Mouse (Mus musculus) midbrain, embryonic 15.5 days (tissue): ENCODE measurements around the gene Zkscan16. TPM values are rescaled to one million over a fixed set of nuclear protein-coding genes. Genes with fewer than 3 reads are reported as not detected.

ENCODE experiments used
- ATAC-seq: fragments of 200-750 bp; cut with Nextera tagmentation; replicated peaks from 2 replicates; pipeline ENCODE4 v1.8.0; 2017; ENCODE audit warnings: moderate TSS enrichment
- H3K27ac ChIP-seq: fragments of 300-500 bp; sonication (generic); 2 replicates; pipeline ENCODE4 v1.5.1; 2015; ENCODE audit warnings: mild to moderate bottlenecking, inconsistent platforms
- H3K27me3 ChIP-seq: fragments of 300-500 bp; sonication (generic); replicated peaks from 2 replicates; pipeline ENCODE4 v1.6.1; 2015; ENCODE audit warnings: inconsistent platforms
- H3K36me3 ChIP-seq: fragments of 300-500 bp; sonication (generic); replicated peaks from 2 replicates; pipeline ENCODE4 v1.6.1; 2015; ENCODE audit warnings: inconsistent platforms
- H3K4me1 ChIP-seq: fragments of 300-500 bp; sonication (generic); 2 replicates; pipeline ENCODE4 v1.6.1; 2015; ENCODE audit warnings: inconsistent platforms
- H3K4me2 ChIP-seq: fragments of 300-500 bp; sonication (generic); 2 replicates; pipeline ENCODE4 v1.6.1; 2015; ENCODE audit warnings: inconsistent platforms, mild to moderate bottlenecking, moderate library complexity
- H3K4me3 ChIP-seq: fragments of 300-500 bp; sonication (generic); 2 replicates; pipeline ENCODE4 v1.5.1; 2015; ENCODE audit warnings: mild to moderate bottlenecking, inconsistent platforms
- H3K9ac ChIP-seq: fragments of 300-500 bp; sonication (generic); 2 replicates; pipeline ENCODE4 v1.6.1; 2015; ENCODE audit warnings: mild to moderate bottlenecking, inconsistent platforms
- H3K9me3 ChIP-seq: fragments of 300-500 bp; sonication (generic); 2 replicates; pipeline ENCODE4 v1.6.1; 2016; ENCODE audit warnings: inconsistent platforms
- WGBS: fragments of 180-500 bp; shearing (Covaris S2); methylation state at CpG from one replicate; pipeline ENCODE4 v1.1.7; 2015; ENCODE audit warnings: mixed read lengths; 5-methylcytosine and 5-hydroxymethylcytosine counted together
- polyA plus RNA-seq: library from polyadenylated mRNA; unstranded; fragments of >200 nt; fragmentation: Nextera tagmentation; extraction: Ambion mirVana; gene quantifications from 2 replicates; pipeline ENCODE4 v1.2.1, GENCODE M21; 2015

Zkscan16 gene
- polyA plus RNA-seq, 1 experiment from 2014 or later: 2.7 TPM

- Histone ChIP-seq H3K4me2 (no peak overlapping the region), H3K4me3 (no peak overlapping the region), H3K4me1 (peaks cover 7% of the 10 kb centered on the region), H3K36me3 (no peaks in the 10 kb centered on the region), H3K27ac (no peak overlapping the region), H3K27me3 (peaks cover 6% of the 10 kb centered on the region; the same call in 1 of the 2 replicates), H3K9me3 (no peaks in the 10 kb centered on the region), H3K9ac (no peak overlapping the region)
- WGBS: 57% methylated on average over 17 of the region's 17 CpGs
- peak; percentile 48; the same call in 1 of the 2 replicates for ATAC-seq
Measured at GRCm38 (mm10) chr4:58990609-58991434, 47.4 kb downstream of the Zkscan16 start.

GRCm38 (mm10) chr4:58992195-58992594 is 48.8 kb downstream of the Zkscan16 start:
- no peak overlapping the region for H3K27ac ChIP-seq
- H3K4me1 ChIP-seq: no peaks in the 10 kb centered on the region
- H3K4me2 ChIP-seq: no peak overlapping the region
- no peak for ATAC-seq
- H3K36me3 ChIP-seq: no peaks in the 10 kb centered on the region
- peaks cover 1% of the 10 kb centered on the region; the same call in 1 of the 2 replicates for H3K27me3 ChIP-seq
- 69% methylated on average over 5 of the region's 5 CpGs for WGBS
- H3K4me3 ChIP-seq: no peak overlapping the region
- H3K9me3 ChIP-seq: no peaks in the 10 kb centered on the region
- no peak overlapping the region for H3K9ac ChIP-seq

- Histone ChIP-seq H3K4me1 (no peaks in the 10 kb centered on the region), H3K4me2 (no peak within 1 kb of the TSS), H3K9ac (no peak within 1 kb of the TSS), H3K4me3 (no peak within 1 kb of the TSS), H3K9me3 (no peaks in the 10 kb centered on the region), H3K27ac (no peak within 1 kb of the TSS), H3K36me3 (no peaks in the 10 kb centered on the region), H3K27me3 (no peaks in the 10 kb centered on the region)
- 90% methylated on average over 4 of the region's 4 CpGs for WGBS
- ATAC-seq: no peak
Measured at GRCm38 (mm10) chr4:58994762-58995161, 51.3 kb downstream of the Zkscan16 start, which contains the start of gene Dnajc25. TSS of gene Dnajc25 (plus strand) at chr4:58995062.

GRCm38 (mm10) chr4:58995251-58995693 is 51.8 kb downstream of the Zkscan16 start:
- WGBS: 81% methylated on average over 8 of the region's 8 CpGs
- no peak for ATAC-seq
- H3K27me3 ChIP-seq: no peaks in the 10 kb centered on the region
- H3K9me3 ChIP-seq: no peaks in the 10 kb centered on the region
- H3K36me3 ChIP-seq: no peaks in the 10 kb centered on the region
- H3K27ac ChIP-seq: no peak overlapping the region
- no peak overlapping the region for H3K4me2 ChIP-seq
- no peak overlapping the region for H3K4me3 ChIP-seq
- H3K4me1 ChIP-seq: no peaks in the 10 kb centered on the region
- H3K9ac ChIP-seq: no peak overlapping the region

- Histone ChIP-seq H3K4me2 (no peak overlapping the region), H3K4me3 (no peak overlapping the region), H3K27ac (no peak overlapping the region), H3K9me3 (no peaks in the 10 kb centered on the region), H3K27me3 (no peaks in the 10 kb centered on the region), H3K4me1 (no peaks in the 10 kb centered on the region), H3K9ac (no peak overlapping the region), H3K36me3 (no peaks in the 10 kb centered on the region)
- no peak for ATAC-seq
- 75% methylated on average over 5 of the region's 5 CpGs for WGBS
Measured at GRCm38 (mm10) chr4:58997081-58997480, 53.7 kb downstream of the Zkscan16 start.

GRCm38 (mm10) chr4:58998688-58999087 is 55.3 kb downstream of the Zkscan16 start:
- H3K36me3 ChIP-seq: no peaks in the 10 kb centered on the region
- no peak overlapping the region for H3K4me2 ChIP-seq
- H3K9me3 ChIP-seq: no peaks in the 10 kb centered on the region
- WGBS: 80% methylated on average over 1 of the region's 1 CpGs
- H3K27me3 ChIP-seq: no peaks in the 10 kb centered on the region
- H3K4me1 ChIP-seq: peaks cover 7% of the 10 kb centered on the region
- H3K27ac ChIP-seq: no peak overlapping the region
- no peak for ATAC-seq
- H3K4me3 ChIP-seq: no peak overlapping the region
- no peak overlapping the region for H3K9ac ChIP-seq

- no peaks in the 10 kb centered on the region for H3K27me3 ChIP-seq
- peaks cover 17% of the 10 kb centered on the region for H3K4me1 ChIP-seq
- no peaks in the 10 kb centered on the region for H3K36me3 ChIP-seq
- H3K4me3 ChIP-seq: no peak overlapping the region
- no peaks in the 10 kb centered on the region for H3K9me3 ChIP-seq
- WGBS: 4% methylated on average over 2 of the region's 2 CpGs
- H3K4me2 ChIP-seq: no peak overlapping the region
- no peak overlapping the region for H3K27ac ChIP-seq
- no peak overlapping the region for H3K9ac ChIP-seq
- no peak for ATAC-seq
Measured at GRCm38 (mm10) chr4:58999686-59000085, 56.3 kb downstream of the Zkscan16 start.

- WGBS: 0% methylated on average over 2 of the region's 2 CpGs
- Histone ChIP-seq H3K4me2 (no peak overlapping the region), H3K9ac (no peak overlapping the region), H3K27ac (no peak overlapping the region), H3K36me3 (no peaks in the 10 kb centered on the region), H3K4me1 (peaks cover 26% of the 10 kb centered on the region), H3K27me3 (no peaks in the 10 kb centered on the region), H3K4me3 (no peak overlapping the region), H3K9me3 (no peaks in the 10 kb centered on the region)
- no peak for ATAC-seq
Measured at GRCm38 (mm10) chr4:59000614-59001013, 57.2 kb downstream of the Zkscan16 start.

GRCm38 (mm10) chr4:59002948-59003805 is 59.7 kb downstream of the Zkscan16 start, which contains the start of gene Gm20503:
TSS of gene Gm20503 (plus strand) at chr4:59003210.
- Histone ChIP-seq H3K4me1 (peaks cover 29% of the 10 kb centered on the region), H3K36me3 (no peaks in the 10 kb centered on the region), H3K4me2 (peak within 1 kb of the TSS; percentile 87), H3K27me3 (no peaks in the 10 kb centered on the region), H3K27ac (peak within 1 kb of the TSS; percentile 94), H3K9ac (peak within 1 kb of the TSS; percentile 93), H3K9me3 (no peaks in the 10 kb centered on the region), H3K4me3 (peak within 1 kb of the TSS; percentile 96)
- WGBS: under 1% methylated on average over 72 of the region's 89 CpGs
- peak; percentile 99 for ATAC-seq

GRCm38 (mm10) chr4:59003806-59004200 is 60.4 kb downstream of the Zkscan16 start:
- peak overlapping the region; percentile 94; the same call in 1 of the 2 replicates for H3K27ac ChIP-seq
- peak overlapping the region; percentile 87 for H3K4me2 ChIP-seq
- peak overlapping the region; percentile 96 for H3K4me3 ChIP-seq
- no peak for ATAC-seq
- H3K36me3 ChIP-seq: no peaks in the 10 kb centered on the region
- H3K9me3 ChIP-seq: no peaks in the 10 kb centered on the region
- 36% methylated on average over 7 of the region's 7 CpGs for WGBS
- peaks cover 29% of the 10 kb centered on the region for H3K4me1 ChIP-seq
- H3K27me3 ChIP-seq: no peaks in the 10 kb centered on the region
- H3K9ac ChIP-seq: peak overlapping the region; percentile 93

- no peak for ATAC-seq
- no peak overlapping the region for H3K4me3 ChIP-seq
- H3K27ac ChIP-seq: no peak overlapping the region
- H3K4me1 ChIP-seq: peaks cover 29% of the 10 kb centered on the region
- H3K9ac ChIP-seq: no peak overlapping the region
- whole genome bisulfite sequencing: 67% methylated on average over 8 of the region's 8 CpGs
- no peaks in the 10 kb centered on the region for H3K9me3 ChIP-seq
- H3K36me3 ChIP-seq: no peaks in the 10 kb centered on the region
- H3K4me2 ChIP-seq: no peak overlapping the region
- H3K27me3 ChIP-seq: no peaks in the 10 kb centered on the region
Measured at GRCm38 (mm10) chr4:59006211-59006610, 62.8 kb downstream of the Zkscan16 start.

- Histone ChIP-seq H3K27me3 (no peaks in the 10 kb centered on the region), H3K36me3 (no peaks in the 10 kb centered on the region), H3K9ac (no peak overlapping the region), H3K4me1 (peaks cover 29% of the 10 kb centered on the region), H3K4me2 (no peak overlapping the region), H3K4me3 (no peak overlapping the region), H3K9me3 (no peaks in the 10 kb centered on the region), H3K27ac (no peak overlapping the region)
- ATAC-seq: no peak
- WGBS: 38% methylated on average over 6 of the region's 6 CpGs
Measured at GRCm38 (mm10) chr4:59007016-59007415, 63.6 kb downstream of the Zkscan16 start.
